Mouse (Mus musculus) left cerebral cortex, postnatal 4 days (tissue): ENCODE data around the gene Hoxb9. TPM values are rescaled to one million over a fixed set of nuclear protein-coding genes. Genes with fewer than 3 reads are reported as not detected.

Experiments
- microRNA-seq: library from miRNA; unstranded; fragments of <30 nt; microRNA quantifications from one replicate; pipeline ENCODE4 v1.2.0, GENCODE M21; 2022
- total RNA-seq, 2 experiments: library from RNA; stranded (reverse); gene quantifications; 2 replicates each; pipeline ENCODE4 v1.2.3; 2021

Gene Hoxb9
- total RNA-seq, 2 experiments from 2014 or later = not detected

Small RNA genes lying within 50 kb of the gene (microRNA-seq; reads per million reads assigned to microRNA genes)
- gene Mir10a = 7.5 reads per million, percentile 19 among the genes with 10 or more reads in this experiment
- gene Mir196a-1 = not detected

Other genes with a start within 250 kb of the Hoxb9 start
- gene Gip, start 246.9 kb upstream of the Hoxb9 start, total RNA-seq = not detected
- 10 to 100 TPM; 88.0 to 94.0 TPM for gene Snf8, start 236.6 kb upstream of the Hoxb9 start, total RNA-seq
- gene Ube2z, start 206.1 kb upstream of the Hoxb9 start, total RNA-seq = 10 to 100 TPM; 68.1 to 72.8 TPM
- 100 to 1,000 TPM; 349 to 390 TPM for gene Atp5g1, start 195.8 kb upstream of the Hoxb9 start, total RNA-seq
- not detected for gene Calcoco2, start 159.5 kb upstream of the Hoxb9 start, total RNA-seq
- gene Ttll6, start 137.7 kb upstream of the Hoxb9 start, total RNA-seq = under 1 TPM; 0.28 to 0.32 TPM
- gene Hoxb13, start 77.1 kb upstream of the Hoxb9 start, total RNA-seq = not detected
- gene Hoxb8, start 10.4 kb downstream of the Hoxb9 start, total RNA-seq = not detected
- gene Hoxb7, start 15.2 kb downstream of the Hoxb9 start, total RNA-seq = not detected
- gene Hoxb6, start 21.0 kb downstream of the Hoxb9 start, total RNA-seq = not detected
- not detected for gene Hoxb5, start 31.9 kb downstream of the Hoxb9 start, total RNA-seq
- gene Hoxb4, start 46.8 kb downstream of the Hoxb9 start, total RNA-seq = not detected
- not detected for gene Hoxb3, start 51.9 kb downstream of the Hoxb9 start, total RNA-seq
- gene Hoxb2, start 79.1 kb downstream of the Hoxb9 start, total RNA-seq = not detected
- not detected for gene Hoxb1, start 94.3 kb downstream of the Hoxb9 start, total RNA-seq
- 1 to 10 TPM; 1.1 to 1.3 TPM for gene Skap1, start 193.1 kb downstream of the Hoxb9 start, total RNA-seq